9 mouse cellular contexts compared by ENCODE assay signal in the genomic region with DNA sequence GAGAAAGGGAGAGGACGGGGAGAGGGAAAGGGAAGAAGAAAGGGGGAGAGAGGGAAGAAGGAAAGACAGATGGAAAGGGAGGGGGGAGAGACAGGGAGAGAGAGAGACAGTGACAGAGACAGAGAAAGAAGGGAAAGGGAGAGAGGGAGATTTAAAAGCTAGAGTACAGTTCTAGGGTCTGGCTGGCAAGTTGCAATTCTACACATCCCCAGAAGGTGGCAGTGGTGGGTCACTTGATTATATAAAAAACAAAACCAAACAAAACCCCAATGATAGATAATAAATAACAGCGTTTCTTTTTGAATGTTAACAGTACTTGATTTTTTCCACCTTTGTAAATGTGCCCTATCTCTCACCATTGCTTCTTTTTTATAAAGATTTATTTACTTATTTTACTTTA. TPM values are rescaled to one million over a fixed set of nuclear protein-coding genes. Genes with fewer than 3 reads are reported as not detected.
DNase-seq lines count a peak whose midpoint lies in the region; ATAC-seq lines count a peak whose summit lies in the region.
"Had no signal": no experiment of that assay in that cellular context is flagged by ENCODE, and none has a peak within 500 bp of the region (broad histone marks: within the 10 kb centered on the region; RNA-seq: fewer than 3 reads in every experiment).

No protein-coding gene starts in this region.

- no peaks in the 10 kb centered on the region for H3K27me3 ChIP-seq in intestine, embryonic 15.5 days (replicated peaks)
- no peaks in the 10 kb centered on the region for H3K27me3 ChIP-seq in lung, embryonic 16.5 days (ENCODE audit: control insufficient read depth, insufficient read depth, low read depth, low read length)
- H3K27me3 ChIP-seq: stomach, embryonic 15.5 days had no signal

- no peak overlapping the region for H3K4me3 ChIP-seq in intestine, embryonic 15.5 days (replicated peaks)
- no peak overlapping the region for H3K4me3 ChIP-seq in lung, embryonic 16.5 days (ENCODE audit: low read length)
- H3K4me3 ChIP-seq: stomach, embryonic 15.5 days had no signal

- H3K36me3 ChIP-seq in intestine, embryonic 15.5 days = no peaks in the 10 kb centered on the region
- no peaks in the 10 kb centered on the region; the same call in 1 of the 2 replicates for H3K36me3 ChIP-seq in lung, embryonic 16.5 days (ENCODE audit: control insufficient read depth, insufficient read depth, low read length)

- H3K9me3 ChIP-seq in intestine, embryonic 15.5 days = no peaks in the 10 kb centered on the region
- no peaks in the 10 kb centered on the region for H3K9me3 ChIP-seq in lung, embryonic 16.5 days (ENCODE audit: control insufficient read depth, low read length)
- H3K9me3 ChIP-seq: stomach, embryonic 15.5 days had no signal

- 31% methylated on average over 2 of the region's 2 CpGs for WGBS in intestine, embryonic 15.5 days
- 30% methylated on average over 2 of the region's 2 CpGs for WGBS in lung, embryonic 16.5 days

- no peaks in the 10 kb centered on the region for H3K4me1 ChIP-seq in intestine, embryonic 15.5 days (replicated peaks)
- no peaks in the 10 kb centered on the region for H3K4me1 ChIP-seq in lung, embryonic 16.5 days (replicated peaks; ENCODE audit: control insufficient read depth, insufficient read depth, low read length)
- H3K4me1 ChIP-seq: stomach, embryonic 15.5 days had no signal

- peak; percentile 57 to 71 for DNase-seq in cerebellum, adult 18-20 months
- no peak for DNase-seq in cerebellum, adult 9-11 months
- DNase-seq in right cerebral cortex, adult 18-20 months = peak; percentile 37
- DNase-seq in right cerebral cortex, postnatal 25 days = no peak
- DNase-seq in cerebellum, postnatal 4 days (ENCODE audit: low spot score in 2 of 2) = peak; percentile 41 to 60
- peak; percentile 48 for DNase-seq in retina, postnatal 7 days (ENCODE audit: low read depth, low spot score)

- no peak overlapping the region for H3K4me2 ChIP-seq in intestine, embryonic 15.5 days (replicated peaks)
- H3K4me2 ChIP-seq in lung, embryonic 16.5 days (ENCODE audit: low read depth, low read length) = no peak overlapping the region
- H3K4me2 ChIP-seq: stomach, embryonic 15.5 days had no signal

- H3K27ac ChIP-seq in intestine, embryonic 15.5 days = no peak overlapping the region
- H3K27ac ChIP-seq in lung, embryonic 16.5 days (ENCODE audit: low read length) = no peak overlapping the region
- H3K27ac ChIP-seq: stomach, embryonic 15.5 days had no signal

- ATAC-seq in intestine, embryonic 15.5 days = peak; percentile 52; the same call in 1 of the 2 replicates
- ATAC-seq in lung, embryonic 16.5 days (ENCODE audit: low read depth) = peak; percentile 36; the same call in 1 of the 2 replicates

- no peak overlapping the region for H3K9ac ChIP-seq in intestine, embryonic 15.5 days
- no peak overlapping the region for H3K9ac ChIP-seq in lung, embryonic 16.5 days (ENCODE audit: low read length)
- H3K9ac ChIP-seq: stomach, embryonic 15.5 days had no signal

RNA-seq across cellular contexts. Expression of gene Limd1, which starts 28.3 kb away (rescaled TPM):
- polyA plus RNA-seq in intestine, embryonic 15.5 days (2015; fragmentation: Nextera tagmentation; extraction: Ambion mirVana) = 51.9 and 52.3 TPM in 2 replicates
- 57.3 and 61.5 TPM in 2 replicates for polyA plus RNA-seq in lung, embryonic 16.5 days (2015; fragmentation: Nextera tagmentation; extraction: Ambion mirVana)

Comparison
In these comparisons a context has a peak if more than half of its experiments do, and no peak if none do; other contexts are left out.
1. DNase-seq: peak in cerebellum, adult 18-20 months (2 of 2), right cerebral cortex, adult 18-20 months (single experiment), cerebellum, postnatal 4 days (2 of 2) and retina, postnatal 7 days (single experiment); none in cerebellum, adult 9-11 months (single experiment) and right cerebral cortex, postnatal 25 days (single experiment).